Mouse (Mus musculus): Measurements from ENCODE around the gene Wwp2. TPM values are rescaled to one million over a fixed set of nuclear protein-coding genes. Genes with fewer than 3 reads are reported as not detected.

Wwp2 gene
- total RNA-seq (2021) = 10 to 100 TPM; 36.7 to 38.8 TPM

- peak; percentile 69 to 75 for DNase-seq
These were observed at the start of gene Wwp2 for GRCm38 (mm10) chr8:107435962-107436831. TSS of gene Wwp2 (plus strand) at chr8:107436365.

GRCm38 (mm10) chr8:107386642-107387041 lies 49.5 kb upstream of the Wwp2 start:
- no peak for DNase-seq

- DNase-seq = no peak
These were observed 48.3 kb upstream of the Wwp2 start for GRCm38 (mm10) chr8:107387861-107388260.

DNA sequence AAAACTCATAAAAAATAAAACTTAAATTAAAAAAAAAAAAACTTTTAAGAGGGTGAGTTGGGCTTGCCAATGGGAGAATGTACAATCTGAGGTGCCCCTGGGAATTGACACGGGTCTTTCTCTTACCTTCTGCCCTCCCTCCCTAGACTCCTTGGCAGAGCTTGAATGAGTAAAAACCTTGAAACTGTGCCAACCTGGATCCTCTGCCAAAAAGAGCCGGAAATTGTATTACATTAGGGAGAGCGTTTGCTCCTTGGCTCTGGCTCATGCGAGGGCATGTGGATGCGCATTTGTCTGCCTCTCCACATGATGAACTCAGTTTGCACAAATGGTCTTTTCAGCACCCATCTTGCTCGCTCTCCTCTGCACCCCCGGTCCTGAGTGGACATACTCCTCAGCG lies 46.6 kb upstream of the Wwp2 start:
- no peak for DNase-seq

DNA sequence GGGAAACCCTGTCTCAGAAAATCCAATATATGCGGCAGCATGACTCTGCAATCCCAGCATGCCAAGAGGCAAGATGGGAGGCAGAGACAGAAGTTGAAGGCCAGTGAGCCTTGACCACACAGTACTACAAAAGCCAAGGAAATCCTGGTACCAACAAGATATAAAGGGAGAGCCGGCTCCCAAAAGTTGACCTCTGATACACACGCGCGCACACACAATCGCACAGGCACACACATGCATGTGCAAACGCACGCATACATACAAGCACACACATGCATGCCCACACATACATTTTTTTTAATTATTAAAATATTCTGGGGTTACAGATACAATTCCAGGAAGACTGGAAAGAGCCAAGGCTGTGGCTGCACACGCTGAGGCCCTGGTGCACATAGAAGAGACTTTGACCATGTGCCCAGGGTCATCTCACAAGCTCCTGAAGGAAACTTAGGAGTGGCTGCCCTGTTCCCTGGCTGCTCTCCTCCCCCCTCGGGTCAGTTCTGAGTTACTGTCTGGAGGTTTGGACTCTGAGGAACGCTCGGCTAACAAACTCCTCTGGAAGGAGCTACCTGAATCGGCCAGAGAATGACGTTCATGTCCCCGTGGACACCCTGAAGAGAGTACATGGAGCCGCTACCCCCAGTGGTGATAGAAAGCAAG lies 45.6 kb upstream of the Wwp2 start:
- DNase-seq = no peak

- no peak for DNase-seq
These were observed 45.0 kb upstream of the Wwp2 start for GRCm38 (mm10) chr8:107391136-107391516.

DNA sequence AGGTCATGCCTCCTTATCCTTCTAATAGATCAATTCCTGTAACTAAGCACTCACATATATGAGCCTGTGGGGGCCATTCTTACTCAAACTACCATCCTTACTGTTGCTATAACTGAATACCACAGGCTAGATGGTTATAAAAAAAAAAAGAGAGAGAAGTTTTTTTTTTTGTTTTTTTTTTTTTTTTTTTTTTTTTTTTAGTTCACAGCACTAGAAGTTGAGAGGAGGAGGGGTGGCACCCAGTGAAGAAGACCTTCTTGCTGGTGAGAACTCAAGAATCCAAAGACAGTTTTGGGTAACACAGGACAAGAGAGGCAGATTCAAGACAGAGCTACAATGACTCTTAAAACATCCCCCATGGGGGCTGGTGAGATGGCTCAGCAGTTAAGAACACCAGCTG lies 40.8 kb upstream of the Wwp2 start:
- no peak for DNase-seq

- no peak for DNase-seq
These were observed 40.0 kb upstream of the Wwp2 start for GRCm38 (mm10) chr8:107396106-107396670.

DNA sequence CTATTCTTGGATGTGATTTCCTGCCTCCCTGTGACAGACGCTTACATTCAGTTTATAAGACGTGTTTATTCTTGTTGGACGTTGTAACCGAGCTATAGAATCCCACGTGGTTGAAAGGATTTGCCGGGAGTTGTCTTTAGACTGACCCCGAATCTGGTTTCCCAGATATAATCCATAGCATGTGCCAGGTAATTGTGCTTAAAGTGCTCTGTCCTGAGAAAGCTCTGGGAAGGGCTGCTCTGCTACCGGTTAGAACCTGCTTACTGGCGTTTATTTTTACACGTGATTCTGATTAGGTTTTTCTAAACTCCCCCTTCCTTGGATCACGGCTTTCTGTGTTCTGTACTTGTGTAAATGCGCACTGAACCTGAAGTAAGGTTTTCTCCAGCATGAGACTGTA lies 38.5 kb upstream of the Wwp2 start:
- DNase-seq = no peak

GRCm38 (mm10) chr8:107399495-107399894 lies 36.7 kb upstream of the Wwp2 start:
- DNase-seq = peak; percentile 57 to 60

- DNase-seq = no peak
These were observed 34.3 kb upstream of the Wwp2 start for GRCm38 (mm10) chr8:107401866-107402265.

DNA sequence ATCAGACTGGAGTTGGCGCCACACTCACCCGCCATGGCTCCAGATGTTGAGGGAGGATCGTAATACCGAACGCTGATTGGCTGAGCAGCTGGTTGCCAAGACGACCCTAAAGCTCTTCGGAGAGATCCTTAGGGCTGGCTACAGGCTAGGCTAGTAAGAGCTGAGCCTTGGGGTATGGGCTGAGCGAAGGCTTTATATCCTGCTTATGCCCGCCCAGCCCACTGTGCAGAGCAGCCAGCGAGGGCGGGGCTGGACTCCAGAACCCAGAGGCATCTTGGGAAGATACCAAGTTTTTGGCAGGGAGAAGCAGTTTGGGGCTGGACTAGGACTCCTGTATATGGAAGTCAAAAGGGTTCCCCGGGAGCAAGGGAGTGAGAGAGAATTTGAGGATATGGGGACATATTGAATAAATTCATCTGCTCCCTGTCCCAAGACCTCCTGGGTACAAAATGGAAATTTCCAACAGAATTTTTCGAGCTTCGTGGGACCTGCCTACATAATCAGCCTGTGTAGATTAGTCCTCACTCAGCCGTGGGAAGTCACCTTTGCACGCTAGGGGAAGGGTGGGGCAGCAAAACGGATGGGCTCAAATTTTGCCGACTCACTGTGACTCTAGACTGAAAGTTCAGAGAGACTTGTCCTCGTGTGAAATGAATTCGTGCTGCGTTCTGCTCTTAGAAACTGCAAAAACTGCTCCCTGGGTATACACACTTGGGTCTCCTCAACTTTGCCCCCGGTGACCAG lies 33.0 kb upstream of the Wwp2 start, which contains the start of gene Nqo1:
Gene Nqo1, minus strand, starts transcription at position 169 of the 744 bp plus-strand sequence.
- peak; percentile 28 to 48 for DNase-seq

DNA sequence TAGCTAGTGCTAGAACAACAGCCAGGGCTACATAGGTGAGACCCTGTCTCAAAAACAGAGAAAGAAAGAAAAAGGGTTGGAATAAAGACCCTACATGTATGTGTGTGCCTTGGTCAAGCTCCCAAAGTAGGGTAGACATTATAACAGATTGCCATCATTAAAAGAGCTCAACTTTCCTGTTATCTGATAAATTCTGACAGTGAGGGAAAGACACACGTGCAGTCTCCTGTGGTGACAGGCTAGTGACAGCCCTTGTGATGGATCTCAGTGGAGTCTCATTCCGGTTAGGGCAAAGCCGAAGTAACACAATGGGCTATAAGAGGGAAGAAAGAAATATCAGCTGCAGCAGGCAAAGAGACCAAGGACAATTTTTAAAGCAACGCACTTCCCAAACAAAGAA lies 32.1 kb upstream of the Wwp2 start:
- DNase-seq = no peak

DNA sequence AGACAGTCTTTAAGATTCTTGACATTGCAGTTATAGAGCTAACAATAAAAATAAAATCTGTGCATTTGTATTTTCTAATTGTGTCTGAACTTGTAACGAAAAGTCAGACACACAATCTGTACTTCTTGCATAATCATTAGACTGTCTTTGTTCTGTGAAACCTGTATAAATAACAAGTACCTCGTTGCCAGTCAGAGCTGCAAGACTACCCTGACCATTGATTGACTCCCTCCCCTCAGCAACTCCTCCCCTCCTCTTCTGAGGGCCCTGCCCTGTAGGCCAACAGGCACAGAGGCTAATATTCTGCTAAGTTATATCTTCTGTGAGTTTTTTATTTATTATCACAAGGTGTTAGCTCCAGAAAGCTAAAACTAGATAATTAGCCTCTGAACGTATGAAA lies 30.2 kb upstream of the Wwp2 start:
- DNase-seq = no peak

DNA sequence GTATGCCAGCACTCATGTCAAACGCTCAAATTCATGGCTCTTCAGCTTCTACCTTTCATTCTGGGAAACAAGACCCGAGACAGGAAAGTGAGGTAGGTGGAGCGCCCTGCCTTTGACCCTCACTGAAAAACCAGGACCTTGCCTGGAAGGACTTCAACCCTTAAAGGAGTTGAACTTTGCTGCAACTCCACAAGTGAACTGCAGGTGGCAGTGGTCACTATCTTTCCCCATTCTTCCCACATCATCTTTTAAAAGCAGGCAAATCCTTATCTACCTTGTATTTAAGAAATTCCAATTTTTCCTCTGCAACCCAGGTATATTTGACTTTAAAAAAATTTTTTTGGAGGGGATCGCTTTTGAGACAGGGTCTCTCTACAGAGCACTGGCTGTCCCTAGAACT lies 24.8 kb upstream of the Wwp2 start:
- no peak for DNase-seq

- no peak for DNase-seq
These were observed 23.6 kb upstream of the Wwp2 start for GRCm38 (mm10) chr8:107412552-107412951.

GRCm38 (mm10) chr8:107413881-107414280 lies 22.3 kb upstream of the Wwp2 start:
- no peak for DNase-seq

- no peak for DNase-seq
These were observed 19.2 kb upstream of the Wwp2 start for GRCm38 (mm10) chr8:107417001-107417400.

- DNase-seq = no peak
These were observed 12.0 kb upstream of the Wwp2 start for GRCm38 (mm10) chr8:107424176-107424575.

GRCm38 (mm10) chr8:107424597-107425229 lies 11.5 kb upstream of the Wwp2 start, which contains the start of gene Nob1:
TSS of gene Nob1 (minus strand) at chr8:107425051.
- DNase-seq = peak; percentile 97

GRCm38 (mm10) chr8:107425230-107425597 lies 11.0 kb upstream of the Wwp2 start:
- DNase-seq = no peak

GRCm38 (mm10) chr8:107430821-107431220 lies 5.3 kb upstream of the Wwp2 start:
- no peak for DNase-seq

Measured in layer of hippocampus, postnatal 36 days (tissue).